Mouse (Mus musculus) bone marrow macrophage, adult 2 months (primary cell): ENCODE data around the gene Gm17268.

Experiments
- CTCF ChIP-seq: IDR thresholded peaks from 2 replicates; pipeline ENCODE4 v1.5.1; 2012; ENCODE audit warnings: low read depth, mild to moderate bottlenecking, low read length, moderate library complexity
- POLR2A ChIP-seq: IDR thresholded peaks from 2 replicates; pipeline ENCODE4 v1.6.1; 2012; ENCODE audit warnings: mild to moderate bottlenecking, low read depth, low read length, borderline replicate concordance

DNA sequence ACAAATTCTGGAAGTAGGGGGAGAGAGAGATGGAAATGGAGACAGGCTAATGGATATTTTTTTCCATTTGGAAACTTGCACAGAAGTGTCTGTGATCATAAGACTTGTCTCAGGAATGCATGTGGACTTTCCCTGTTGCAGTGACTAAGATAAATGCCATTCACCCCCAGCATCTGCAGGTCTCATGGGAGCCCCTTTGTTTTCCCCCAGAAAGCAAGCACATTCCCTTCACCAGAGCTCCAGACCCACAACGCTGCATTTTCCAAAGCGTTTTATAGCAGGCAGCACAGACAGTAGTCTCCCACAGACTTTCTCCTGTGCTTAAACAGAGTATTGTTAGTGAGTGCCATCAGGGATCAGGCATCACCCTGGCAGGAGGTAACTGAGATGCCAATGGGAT, 19.0 kb downstream of the Gm17268 start:
- no peak for TF ChIP-seq CTCF
- no peak for TF ChIP-seq POLR2A
